Mouse (Mus musculus): ENCODE data around the gene March7. TPM values are rescaled to one million over a fixed set of nuclear protein-coding genes. Genes with fewer than 3 reads are reported as not detected.

The March7 gene
- 20.4 and 21.7 TPM in 2 replicates for polyA plus RNA-seq (2015; fragmentation: Nextera tagmentation; extraction: Ambion mirVana)

- Histone ChIP-seq H3K4me1 (replicated peaks) (peaks cover 45% of the 10 kb centered on the region), H3K4me3 (replicated peaks) (peak within 1 kb of the TSS; percentile 94), H3K9me3 (replicated peaks) (no peaks in the 10 kb centered on the region), H3K4me2 (peak within 1 kb of the TSS; percentile 77), H3K36me3 (replicated peaks) (peaks cover 34% of the 10 kb centered on the region), H3K27ac (replicated peaks) (peak within 1 kb of the TSS; percentile 94), H3K27me3 (no peaks in the 10 kb centered on the region), H3K9ac (peak within 1 kb of the TSS; percentile 95)
- under 1% methylated on average over 102 of the region's 109 CpGs for whole genome bisulfite sequencing (ENCODE audit: insufficient replicate concordance)
- peak; percentile 93 for ATAC-seq (ENCODE audit: insufficient read depth)
Measured at GRCm38 (mm10) chr2:60209703-60210651, at the start of gene March7, which contains the start of gene Baz2b. TSS of gene March7 (plus strand) at chr2:60209887. TSS of gene Baz2b (minus strand) at chr2:60209839.

GRCm38 (mm10) chr2:60163744-60164143 is 45.9 kb upstream of the March7 start:
- H3K9ac ChIP-seq = no peak overlapping the region
- WGBS (ENCODE audit: insufficient replicate concordance) = 15% methylated on average over 2 of the region's 2 CpGs
- peaks cover 15% of the 10 kb centered on the region for H3K4me1 ChIP-seq (replicated peaks)
- peak overlapping the region; percentile 29 for H3K4me2 ChIP-seq
- peak; percentile 95 for ATAC-seq (ENCODE audit: insufficient read depth)
- no peaks in the 10 kb centered on the region for H3K9me3 ChIP-seq (replicated peaks)
- H3K27ac ChIP-seq (replicated peaks) = peak overlapping the region; percentile 48
- H3K4me3 ChIP-seq (replicated peaks) = no peak overlapping the region
- no peaks in the 10 kb centered on the region for H3K36me3 ChIP-seq (replicated peaks)
- H3K27me3 ChIP-seq = no peaks in the 10 kb centered on the region

GRCm38 (mm10) chr2:60165679-60166078 is 44.0 kb upstream of the March7 start:
- WGBS (ENCODE audit: insufficient replicate concordance) = 84% methylated on average over 11 of the region's 11 CpGs
- ATAC-seq (ENCODE audit: insufficient read depth) = no peak
- Histone ChIP-seq H3K9ac (no peak overlapping the region), H3K4me2 (no peak overlapping the region), H3K4me1 (replicated peaks) (peaks cover 15% of the 10 kb centered on the region), H3K27ac (replicated peaks) (no peak overlapping the region), H3K4me3 (replicated peaks) (no peak overlapping the region), H3K27me3 (no peaks in the 10 kb centered on the region), H3K36me3 (replicated peaks) (no peaks in the 10 kb centered on the region), H3K9me3 (replicated peaks) (no peaks in the 10 kb centered on the region)

GRCm38 (mm10) chr2:60166878-60167277 is 42.8 kb upstream of the March7 start:
- Histone ChIP-seq H3K4me1 (replicated peaks) (peaks cover 19% of the 10 kb centered on the region), H3K9me3 (replicated peaks) (no peaks in the 10 kb centered on the region), H3K9ac (no peak overlapping the region), H3K27ac (replicated peaks) (no peak overlapping the region), H3K27me3 (no peaks in the 10 kb centered on the region), H3K4me2 (no peak overlapping the region), H3K4me3 (replicated peaks) (no peak overlapping the region), H3K36me3 (replicated peaks) (no peaks in the 10 kb centered on the region)
- ATAC-seq (ENCODE audit: insufficient read depth) = no peak
- WGBS (ENCODE audit: insufficient replicate concordance) = 80% methylated on average over 4 of the region's 4 CpGs

GRCm38 (mm10) chr2:60171786-60172530 is 37.7 kb upstream of the March7 start:
- Histone ChIP-seq H3K4me1 (replicated peaks) (peaks cover 12% of the 10 kb centered on the region; the same call in 1 of the 2 replicates), H3K4me2 (0 out of 2 replicates have a peak overlapping the region, but pooled peaks have one; percentile 7), H3K36me3 (replicated peaks) (no peaks in the 10 kb centered on the region), H3K9ac (no peak overlapping the region), H3K27me3 (no peaks in the 10 kb centered on the region), H3K9me3 (replicated peaks) (no peaks in the 10 kb centered on the region), H3K27ac (replicated peaks) (peak overlapping the region; percentile 61), H3K4me3 (replicated peaks) (no peak overlapping the region)
- WGBS (ENCODE audit: insufficient replicate concordance) = 48% methylated on average over 7 of the region's 7 CpGs
- peak; percentile 59; the same call in 1 of the 2 replicates for ATAC-seq (ENCODE audit: insufficient read depth)

- Histone ChIP-seq H3K36me3 (replicated peaks) (no peaks in the 10 kb centered on the region), H3K4me2 (0 out of 2 replicates have a peak overlapping the region, but pooled peaks have one; percentile 7), H3K27ac (replicated peaks) (peak overlapping the region; percentile 61), H3K9ac (no peak overlapping the region), H3K4me1 (replicated peaks) (peaks cover 12% of the 10 kb centered on the region; the same call in 1 of the 2 replicates), H3K27me3 (no peaks in the 10 kb centered on the region), H3K4me3 (replicated peaks) (no peak overlapping the region), H3K9me3 (replicated peaks) (no peaks in the 10 kb centered on the region)
- peak; percentile 51; the same call in 1 of the 2 replicates for ATAC-seq (ENCODE audit: insufficient read depth)
- 37% methylated on average over 2 of the region's 2 CpGs for WGBS (ENCODE audit: insufficient replicate concordance)
Measured at GRCm38 (mm10) chr2:60172531-60172914, 37.2 kb upstream of the March7 start.

GRCm38 (mm10) chr2:60173190-60173589 is 36.5 kb upstream of the March7 start:
- H3K4me3 ChIP-seq (replicated peaks) = no peak overlapping the region

GRCm38 (mm10) chr2:60173595-60173994 is 36.1 kb upstream of the March7 start:
- H3K9me3 ChIP-seq (replicated peaks) = no peaks in the 10 kb centered on the region
- no peak overlapping the region for H3K4me3 ChIP-seq (replicated peaks)
- no peak overlapping the region for H3K27ac ChIP-seq (replicated peaks)
- no peak overlapping the region for H3K4me2 ChIP-seq
- H3K27me3 ChIP-seq = no peaks in the 10 kb centered on the region
- H3K9ac ChIP-seq = no peak overlapping the region
- ATAC-seq (ENCODE audit: insufficient read depth) = no peak
- H3K4me1 ChIP-seq (replicated peaks) = peaks cover 12% of the 10 kb centered on the region; the same call in 1 of the 2 replicates
- no peaks in the 10 kb centered on the region for H3K36me3 ChIP-seq (replicated peaks)
- WGBS (ENCODE audit: insufficient replicate concordance) = 71% methylated on average over 4 of the region's 4 CpGs

More at GRCm38 (mm10) chr2:60173190-60173589, 36.5 kb upstream of the March7 start:
- Histone ChIP-seq H3K4me2 (no peak overlapping the region), H3K9me3 (replicated peaks) (no peaks in the 10 kb centered on the region), H3K27me3 (no peaks in the 10 kb centered on the region), H3K9ac (no peak overlapping the region), H3K27ac (replicated peaks) (peak overlapping the region; percentile 57; the same call in 1 of the 2 replicates), H3K36me3 (replicated peaks) (no peaks in the 10 kb centered on the region), H3K4me1 (replicated peaks) (peaks cover 12% of the 10 kb centered on the region; the same call in 1 of the 2 replicates)
- ATAC-seq (ENCODE audit: insufficient read depth) = no peak
- WGBS (ENCODE audit: insufficient replicate concordance) = 40% methylated on average over 3 of the region's 3 CpGs

- no peak for ATAC-seq (ENCODE audit: insufficient read depth)
- Histone ChIP-seq H3K4me3 (replicated peaks) (no peak overlapping the region), H3K9ac (no peak overlapping the region), H3K27ac (replicated peaks) (no peak overlapping the region), H3K9me3 (replicated peaks) (no peaks in the 10 kb centered on the region), H3K36me3 (replicated peaks) (no peaks in the 10 kb centered on the region), H3K4me2 (no peak overlapping the region), H3K4me1 (replicated peaks) (peaks cover 12% of the 10 kb centered on the region; the same call in 1 of the 2 replicates), H3K27me3 (no peaks in the 10 kb centered on the region)
- WGBS (ENCODE audit: insufficient replicate concordance) = 60% methylated on average over 3 of the region's 4 CpGs
Measured at GRCm38 (mm10) chr2:60175078-60175477, 34.6 kb upstream of the March7 start.

GRCm38 (mm10) chr2:60176087-60176486 is 33.6 kb upstream of the March7 start:
- no peak overlapping the region for H3K27ac ChIP-seq (replicated peaks)
- no peaks in the 10 kb centered on the region for H3K27me3 ChIP-seq
- H3K9ac ChIP-seq = no peak overlapping the region
- H3K9me3 ChIP-seq (replicated peaks) = no peaks in the 10 kb centered on the region
- no peak overlapping the region for H3K4me2 ChIP-seq
- no peak for ATAC-seq (ENCODE audit: insufficient read depth)
- 39% methylated on average over 5 of the region's 5 CpGs for WGBS (ENCODE audit: insufficient replicate concordance)
- H3K4me1 ChIP-seq (replicated peaks) = peaks cover 12% of the 10 kb centered on the region; the same call in 1 of the 2 replicates
- H3K4me3 ChIP-seq (replicated peaks) = no peak overlapping the region
- H3K36me3 ChIP-seq (replicated peaks) = no peaks in the 10 kb centered on the region

All from liver, embryonic 15.5 days (tissue).